Mouse (Mus musculus): ENCODE data around the gene Rbm5. TPM values are rescaled to one million over a fixed set of nuclear protein-coding genes. Genes with fewer than 3 reads are reported as not detected.

The Rbm5 gene
- polyA plus RNA-seq, 1 experiment from 2014 or later: 239 TPM

GRCm38 (mm10) chr9:107690391-107690790, 80.4 kb downstream of the Rbm5 start:
- Histone ChIP-seq H3K9ac (ENCODE audit: low read depth, low read length) (no peak overlapping the region), H3K27me3 (ENCODE audit: control insufficient read depth, insufficient read depth, low read depth, low read length) (no peaks in the 10 kb centered on the region), H3K4me1 (ENCODE audit: control insufficient read depth, insufficient read depth, low read length) (peaks cover 5% of the 10 kb centered on the region; the same call in 1 of the 2 replicates), H3K9me3 (replicated peaks; ENCODE audit: control insufficient read depth, low read length, poor library complexity, severe bottlenecking) (no peaks in the 10 kb centered on the region), H3K4me3 (ENCODE audit: low read depth, low read length) (no peak overlapping the region), H3K36me3 (ENCODE audit: control insufficient read depth, insufficient read depth, low read length) (peaks cover 12% of the 10 kb centered on the region), H3K27ac (ENCODE audit: low read length) (no peak overlapping the region), H3K4me2 (ENCODE audit: low read length) (no peak overlapping the region)
- 87% methylated on average over 8 of the region's 8 CpGs for WGBS
- no peak for ATAC-seq

Other genes with a start within 250 kb of the Rbm5 start
- gene Tmem115, start 237.1 kb downstream of the Rbm5 start, polyA plus RNA-seq (2015; fragmentation: Nextera tagmentation; extraction: Ambion mirVana): 45.2 and 47.2 TPM in 2 replicates
- gene Cyb561d2, start 228.8 kb downstream of the Rbm5 start, polyA plus RNA-seq (2015; fragmentation: Nextera tagmentation; extraction: Ambion mirVana): 44.4 and 50.7 TPM in 2 replicates
- 76.2 and 82.2 TPM in 2 replicates for gene Nprl2, start 228.8 kb downstream of the Rbm5 start, polyA plus RNA-seq (2015; fragmentation: Nextera tagmentation; extraction: Ambion mirVana)
- 3.5 and 6.1 TPM in 2 replicates for gene Zmynd10, start 223.7 kb downstream of the Rbm5 start, polyA plus RNA-seq (2015; fragmentation: Nextera tagmentation; extraction: Ambion mirVana)
- 45.3 and 49.4 TPM in 2 replicates for gene Rassf1, start 219.4 kb downstream of the Rbm5 start, polyA plus RNA-seq (2015; fragmentation: Nextera tagmentation; extraction: Ambion mirVana)
- gene Tusc2, start 207.7 kb downstream of the Rbm5 start, polyA plus RNA-seq (2015; fragmentation: Nextera tagmentation; extraction: Ambion mirVana): 123 and 127 TPM in 2 replicates
- 69.6 and 74.9 TPM in 2 replicates for gene Hyal2, start 203.1 kb downstream of the Rbm5 start, polyA plus RNA-seq (2015; fragmentation: Nextera tagmentation; extraction: Ambion mirVana)
- gene Hyal1, start 194.1 kb downstream of the Rbm5 start, polyA plus RNA-seq (2015; fragmentation: Nextera tagmentation; extraction: Ambion mirVana): 7.2 TPM in 2 replicates
- gene Naa80, start 192.1 kb downstream of the Rbm5 start, polyA plus RNA-seq (2015; fragmentation: Nextera tagmentation; extraction: Ambion mirVana): 14.9 and 18.6 TPM in 2 replicates
- 2.0 and 2.4 TPM in 2 replicates for gene Hyal3, start 190.2 kb downstream of the Rbm5 start, polyA plus RNA-seq (2015; fragmentation: Nextera tagmentation; extraction: Ambion mirVana)
- gene Ifrd2, start 183.4 kb downstream of the Rbm5 start, polyA plus RNA-seq (2015; fragmentation: Nextera tagmentation; extraction: Ambion mirVana): 14.6 and 15.4 TPM in 2 replicates
- 3.7 and 3.9 TPM in 2 replicates for gene Sema3b, start 161.8 kb downstream of the Rbm5 start, polyA plus RNA-seq (2015; fragmentation: Nextera tagmentation; extraction: Ambion mirVana)
- 278 and 281 TPM in 2 replicates for gene Gnai2, start 135.6 kb downstream of the Rbm5 start, polyA plus RNA-seq (2015; fragmentation: Nextera tagmentation; extraction: Ambion mirVana)
- 31.1 and 34.0 TPM in 2 replicates for gene Slc38a3, start 101.5 kb downstream of the Rbm5 start, polyA plus RNA-seq (2015; fragmentation: Nextera tagmentation; extraction: Ambion mirVana)
- 1.6 and 2.2 TPM in 2 replicates for gene Gnat1, start 91.3 kb downstream of the Rbm5 start, polyA plus RNA-seq (2015; fragmentation: Nextera tagmentation; extraction: Ambion mirVana)
- 16.6 and 19.2 TPM in 2 replicates for gene Sema3f, start 60.5 kb downstream of the Rbm5 start, polyA plus RNA-seq (2015; fragmentation: Nextera tagmentation; extraction: Ambion mirVana)
- gene Rbm6, start 102.2 kb upstream of the Rbm5 start, polyA plus RNA-seq (2015; fragmentation: Nextera tagmentation; extraction: Ambion mirVana): 95.5 and 113 TPM in 2 replicates
- 23.3 and 23.4 TPM in 2 replicates for gene Mon1a, start 117.2 kb upstream of the Rbm5 start, polyA plus RNA-seq (2015; fragmentation: Nextera tagmentation; extraction: Ambion mirVana)
- gene Mst1r, start 135.9 kb upstream of the Rbm5 start, polyA plus RNA-seq (2015; fragmentation: Nextera tagmentation; extraction: Ambion mirVana): 1.4 and 2.6 TPM in 2 replicates
- not detected in 2 replicates for gene Actl11, start 157.5 kb upstream of the Rbm5 start, polyA plus RNA-seq (2015; fragmentation: Nextera tagmentation; extraction: Ambion mirVana)
- gene Camkv, start 164.7 kb upstream of the Rbm5 start, polyA plus RNA-seq (2015; fragmentation: Nextera tagmentation; extraction: Ambion mirVana): 90.2 and 121 TPM in 2 replicates
- 10.0 and 12.6 TPM in 2 replicates for gene Traip, start 179.1 kb upstream of the Rbm5 start, polyA plus RNA-seq (2015; fragmentation: Nextera tagmentation; extraction: Ambion mirVana)
- gene Uba7, start 204.5 kb upstream of the Rbm5 start, polyA plus RNA-seq (2015; fragmentation: Nextera tagmentation; extraction: Ambion mirVana): 3.7 and 4.7 TPM in 2 replicates
- 0.65 and 0.67 TPM in 2 replicates for gene Gm20661, start 212.1 kb upstream of the Rbm5 start, polyA plus RNA-seq (2015; fragmentation: Nextera tagmentation; extraction: Ambion mirVana)
- gene Inka1, start 214.9 kb upstream of the Rbm5 start, polyA plus RNA-seq (2015; fragmentation: Nextera tagmentation; extraction: Ambion mirVana): 16.7 and 17.6 TPM in 2 replicates
- gene Cdhr4, start 221.5 kb upstream of the Rbm5 start, polyA plus RNA-seq (2015; fragmentation: Nextera tagmentation; extraction: Ambion mirVana): 1.2 and 1.4 TPM in 2 replicates
- 0.83 and 0.97 TPM in 2 replicates for gene Gm20662, start 225.4 kb upstream of the Rbm5 start, polyA plus RNA-seq (2015; fragmentation: Nextera tagmentation; extraction: Ambion mirVana)
- 115 and 118 TPM in 2 replicates for gene Ip6k1, start 231.5 kb upstream of the Rbm5 start, polyA plus RNA-seq (2015; fragmentation: Nextera tagmentation; extraction: Ambion mirVana)

Data from midbrain, embryonic 16.5 days (tissue).